Mouse (Mus musculus): ENCODE measurements around the gene Coq8b. TPM values are rescaled to one million over a fixed set of nuclear protein-coding genes. Genes with fewer than 3 reads are reported as not detected.
"Not testable (repeated sequence)": the region's sequence is repeated elsewhere in the genome, so short reads cannot be mapped to it uniquely, and the experiment has no call there.

The Coq8b gene
- total RNA-seq, 2 experiments from 2014 or later, result 12.0 to 15.2 TPM

DNA sequence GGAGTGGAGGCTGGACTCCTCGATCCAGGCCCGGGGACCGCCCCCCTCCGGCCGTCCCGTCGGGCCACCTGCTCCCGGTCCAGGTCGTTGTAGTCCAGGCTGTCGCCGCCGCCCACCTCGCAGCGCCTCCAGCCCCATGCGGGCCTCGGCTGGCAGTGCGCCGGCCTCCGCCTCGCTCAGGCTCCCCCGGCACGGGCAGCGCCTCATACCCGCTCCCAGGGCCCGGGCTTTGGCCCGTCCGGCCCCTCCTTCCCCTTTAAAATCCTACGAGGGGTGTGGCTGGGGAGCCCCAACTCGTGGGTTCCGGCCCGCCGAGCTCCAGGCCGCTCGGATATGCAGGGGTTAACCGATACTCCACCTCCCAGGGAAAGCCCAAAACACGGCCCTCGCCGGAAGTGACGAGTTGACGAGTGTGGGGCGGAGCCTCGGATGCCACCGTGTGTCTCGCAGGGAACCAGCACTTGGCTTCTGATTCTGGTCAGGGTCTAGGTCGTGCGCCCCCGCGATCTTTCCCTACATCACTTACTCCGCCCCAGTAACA lies 4.5 kb upstream of the Coq8b start, which contains the start of gene Itpkc:
TSS of gene Itpkc (minus strand) at position 381 of the 541 bp plus-strand sequence.
- ATAC-seq (ENCODE audit: poor library complexity, severe bottlenecking), result peak; percentile 86

- ATAC-seq (ENCODE audit: poor library complexity, severe bottlenecking), result peak; percentile 9
These were observed 4.0 kb upstream of the Coq8b start for GRCm38 (mm10) chr7:27228865-27229264.

GRCm38 (mm10) chr7:27230781-27231180 lies 2.0 kb upstream of the Coq8b start:
- no peak for ATAC-seq (ENCODE audit: poor library complexity, severe bottlenecking)

GRCm38 (mm10) chr7:27231693-27232331 lies 1.0 kb upstream of the Coq8b start:
- ATAC-seq (ENCODE audit: poor library complexity, severe bottlenecking), result no peak

DNA sequence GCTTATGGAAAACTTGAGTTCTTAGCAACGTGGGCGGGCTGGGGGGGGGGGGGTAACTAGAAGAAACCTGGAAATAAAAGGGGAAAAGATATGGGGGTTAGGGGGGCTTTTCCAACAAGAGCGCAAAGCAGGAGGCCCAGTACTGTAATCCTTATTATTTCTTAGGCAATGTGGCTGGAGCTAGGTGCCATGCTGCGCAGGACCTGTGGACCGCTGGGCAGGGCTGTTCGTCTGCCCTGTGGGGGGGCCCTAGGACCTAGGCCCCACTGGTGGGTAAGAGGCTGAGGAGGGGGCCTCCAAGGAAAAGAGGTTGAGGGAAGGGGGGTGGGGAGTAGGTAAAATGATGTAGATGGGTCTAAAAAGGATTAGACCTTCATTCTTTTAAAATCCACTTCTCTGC lies 477 bp downstream of the Coq8b start:
- no peak for ATAC-seq (ENCODE audit: poor library complexity, severe bottlenecking)

GRCm38 (mm10) chr7:27235726-27236125 lies 2.9 kb downstream of the Coq8b start:
- ATAC-seq (ENCODE audit: poor library complexity, severe bottlenecking), result no peak

GRCm38 (mm10) chr7:27237527-27237926 lies 4.7 kb downstream of the Coq8b start:
- no peak for ATAC-seq (ENCODE audit: poor library complexity, severe bottlenecking)

- peak; percentile 98 for ATAC-seq (ENCODE audit: poor library complexity, severe bottlenecking)
These were observed 5.7 kb downstream of the Coq8b start for GRCm38 (mm10) chr7:27238568-27238967.

- no peak for ATAC-seq (ENCODE audit: poor library complexity, severe bottlenecking)
These were observed 10.4 kb downstream of the Coq8b start for GRCm38 (mm10) chr7:27243211-27243610.

GRCm38 (mm10) chr7:27244088-27244487 lies 11.3 kb downstream of the Coq8b start:
- not testable (repeated sequence) for ATAC-seq (ENCODE audit: poor library complexity, severe bottlenecking)

GRCm38 (mm10) chr7:27249146-27249545 lies 16.3 kb downstream of the Coq8b start:
- peak; percentile 61; the same call in 1 of the 2 replicates for ATAC-seq (ENCODE audit: poor library complexity, severe bottlenecking)

- ATAC-seq (ENCODE audit: poor library complexity, severe bottlenecking), result no peak
These were observed 17.1 kb downstream of the Coq8b start for GRCm38 (mm10) chr7:27249928-27250327.

- ATAC-seq (ENCODE audit: poor library complexity, severe bottlenecking), result peak; percentile 90
These were observed 19.1 kb downstream of the Coq8b start for GRCm38 (mm10) chr7:27251946-27252345.

DNA sequence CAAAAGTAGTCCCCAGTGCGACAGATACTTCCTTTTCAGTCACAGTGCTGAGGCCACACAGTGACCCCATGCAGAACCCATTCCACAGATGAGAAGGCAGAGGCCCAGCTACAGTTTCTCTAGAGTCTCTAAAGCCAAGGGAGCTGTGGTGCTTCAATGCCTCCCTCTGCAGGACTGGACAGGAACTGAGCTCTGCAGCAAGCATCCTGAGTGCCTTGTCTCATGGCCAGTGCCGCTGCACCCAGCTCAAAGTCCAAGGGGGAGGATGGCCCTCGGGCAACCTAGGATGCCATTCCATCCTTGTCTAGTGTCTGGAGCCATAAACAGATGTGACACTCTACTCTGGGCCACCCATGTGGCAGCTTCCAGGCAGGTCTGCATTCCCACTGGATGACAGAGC lies 22.9 kb downstream of the Coq8b start:
- no peak for ATAC-seq (ENCODE audit: poor library complexity, severe bottlenecking)

DNA sequence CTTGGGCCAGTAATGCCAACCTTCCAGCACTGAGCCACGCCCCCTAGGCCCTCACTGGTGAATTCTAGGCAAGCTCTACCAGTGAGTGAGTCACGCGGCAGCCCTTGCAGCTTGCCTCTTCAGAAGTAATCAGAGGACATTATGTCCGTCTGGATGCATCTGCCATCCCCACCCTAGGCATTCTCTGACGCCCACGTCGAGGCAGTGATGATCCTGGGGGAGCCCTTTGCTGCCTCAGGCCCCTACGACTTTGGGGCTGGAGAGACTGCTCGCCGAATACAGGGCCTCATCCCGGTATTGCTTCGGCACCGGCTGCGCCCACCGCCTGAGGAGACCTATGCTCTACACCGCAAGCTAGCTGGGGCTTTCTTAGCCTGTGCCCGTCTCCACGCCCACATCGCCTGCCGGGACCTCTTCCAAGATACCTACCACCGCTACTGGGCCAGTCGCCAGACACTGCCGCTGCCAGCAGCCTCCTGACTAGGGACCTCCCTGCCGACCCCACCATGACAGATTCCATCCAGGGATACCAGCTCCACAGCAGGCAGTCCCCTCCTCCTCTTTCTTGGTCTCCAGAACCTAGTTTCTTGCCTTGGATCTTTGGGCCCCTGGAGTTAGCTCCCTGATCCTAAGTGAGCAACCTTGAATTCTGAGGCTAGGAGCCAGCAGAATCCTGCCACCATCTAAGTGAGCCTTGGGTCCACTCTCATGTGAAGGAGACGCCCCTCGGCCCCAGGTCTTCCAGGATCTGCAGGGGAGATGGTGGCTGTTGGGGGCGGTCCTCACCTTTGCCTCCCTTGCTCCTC lies 24.4 kb downstream of the Coq8b start:
- no peak for ATAC-seq (ENCODE audit: poor library complexity, severe bottlenecking)

DNA sequence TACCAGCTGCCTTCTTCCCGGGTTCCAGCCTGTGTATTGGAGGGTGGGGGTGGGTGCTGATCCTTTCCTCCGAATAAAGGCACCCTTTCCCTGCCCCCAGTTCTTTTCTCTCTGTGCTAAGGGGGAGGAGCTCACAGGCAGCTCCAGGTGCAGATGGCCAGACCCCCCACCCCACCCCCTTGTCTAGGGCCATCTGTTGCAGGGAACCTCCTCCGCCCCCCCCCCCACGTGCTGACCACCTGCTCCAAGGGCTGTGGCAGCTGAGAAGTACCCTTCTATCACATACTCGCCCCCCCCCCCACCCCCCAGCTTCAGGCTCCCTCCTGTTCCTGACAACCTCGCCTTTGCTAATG lies 25.0 kb downstream of the Coq8b start:
- ATAC-seq (ENCODE audit: poor library complexity, severe bottlenecking), result no peak

DNA sequence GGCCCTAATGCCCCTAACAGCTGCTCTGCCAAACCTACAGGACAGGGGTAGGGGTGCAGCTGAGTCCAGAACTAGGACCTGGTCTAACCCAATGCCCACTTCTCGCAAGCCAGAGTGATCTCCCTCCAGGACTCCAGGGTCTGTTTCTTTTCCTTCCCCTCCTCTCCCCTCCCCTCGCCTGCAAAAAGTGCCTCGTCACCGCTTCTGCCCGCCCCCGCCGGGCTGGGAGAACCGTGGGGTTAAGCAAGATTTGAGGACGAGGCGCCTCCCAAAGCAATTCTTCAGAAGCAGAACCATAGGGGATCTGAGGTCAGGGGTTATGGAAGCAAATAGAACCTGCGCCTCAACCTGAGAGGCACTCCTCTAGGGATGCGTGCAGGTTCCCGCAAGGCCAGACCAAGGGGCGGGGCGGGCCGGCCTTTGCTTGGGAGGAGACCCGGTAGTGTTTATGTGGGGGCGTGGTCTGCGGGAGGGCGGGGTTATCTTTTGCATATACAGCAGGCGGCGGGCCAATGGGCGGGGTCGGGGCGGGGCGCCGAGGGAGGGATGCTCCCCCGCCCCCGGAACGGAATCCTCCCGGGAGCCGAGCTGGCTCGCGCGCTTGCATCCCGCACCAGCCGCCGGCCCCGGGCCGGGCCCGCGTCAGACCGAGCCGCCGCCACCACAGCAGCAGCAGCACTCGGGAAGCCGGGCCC lies 25.5 kb downstream of the Coq8b start, which contains the start of gene Numbl:
TSS of gene Numbl (plus strand) at position 229 of the 695 bp plus-strand sequence.
- peak; percentile 88 for ATAC-seq (ENCODE audit: poor library complexity, severe bottlenecking)

- no peak for ATAC-seq (ENCODE audit: poor library complexity, severe bottlenecking)
These were observed 26.5 kb downstream of the Coq8b start for GRCm38 (mm10) chr7:27259271-27259721.

GRCm38 (mm10) chr7:27259771-27260170 lies 26.9 kb downstream of the Coq8b start:
- ATAC-seq (ENCODE audit: poor library complexity, severe bottlenecking), result no peak

- ATAC-seq (ENCODE audit: poor library complexity, severe bottlenecking), result no peak
These were observed 28.0 kb downstream of the Coq8b start for GRCm38 (mm10) chr7:27260856-27261255.

DNA sequence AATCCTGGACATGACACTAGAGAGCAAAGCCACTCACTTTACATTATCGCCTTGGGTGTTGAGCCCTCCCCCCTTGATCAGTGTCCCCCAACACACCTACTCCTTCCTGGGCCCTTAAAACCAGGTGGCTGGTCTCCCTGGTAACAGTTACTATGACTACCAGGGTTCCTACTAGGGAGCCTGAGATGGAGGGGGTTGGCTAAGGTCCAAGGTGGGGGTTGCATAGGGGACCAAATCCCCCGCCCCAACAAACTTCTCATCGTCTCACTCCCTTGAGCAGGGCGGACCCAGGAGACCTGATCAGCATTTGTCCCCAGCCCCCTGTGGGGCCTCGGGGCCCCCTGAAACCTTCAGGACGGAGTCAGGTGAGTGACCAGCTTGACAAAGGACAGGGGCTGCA lies 29.1 kb downstream of the Coq8b start:
- ATAC-seq (ENCODE audit: poor library complexity, severe bottlenecking), result no peak

Data from megakaryocyte, adult 5-6 weeks (primary cell).